Mouse (Mus musculus): ENCODE data around the gene Eme1.

GRCm38 (mm10) chr11:94634431-94634830 lies 19.3 kb downstream of the Eme1 start:
- TF ChIP-seq CTCF (IDR thresholded peaks at IDR 0.05; ENCODE audit: low read depth) (no peak), EP300 (IDR thresholded peaks at IDR 0.05; ENCODE audit: low read depth) (no peak)

All from liver, postnatal 0 days (tissue).